Mouse (Mus musculus): ENCODE results near the gene Dync1li2.

- TF ChIP-seq EP300 (IDR thresholded peaks at IDR 0.05; ENCODE audit: low read depth) (no peak), CTCF (IDR thresholded peaks at IDR 0.05; ENCODE audit: low read depth) (no peak)
Observed at GRCm38 (mm10) chr8:104433191-104433842, 9.5 kb downstream of the Dync1li2 start.
